Mouse (Mus musculus) testis, adult 2 months (tissue): ENCODE results near the gene Snx30. TPM values are rescaled to one million over a fixed set of nuclear protein-coding genes. Genes with fewer than 3 reads are reported as not detected.

ENCODE experiments used
- H3K27ac ChIP-seq: fragments of 200-500 bp; 2 replicates; pipeline ENCODE4 v1.5.1; 2012; ENCODE audit warnings: low read depth, low read length; ENCODE audit not compliant: control insufficient read depth, insufficient read depth
- H3K27me3 ChIP-seq: fragments of 200-500 bp; 2 replicates; pipeline ENCODE4 v1.6.1; 2012; ENCODE audit warnings: mild to moderate bottlenecking, low read length, moderate library complexity; ENCODE audit not compliant: control insufficient read depth, insufficient read depth
- H3K36me3 ChIP-seq: fragments of 200-500 bp; 2 replicates; pipeline ENCODE4 v1.6.1; 2012; ENCODE audit warnings: mild to moderate bottlenecking, low read length; ENCODE audit not compliant: control insufficient read depth, insufficient read depth
- H3K4me1 ChIP-seq: fragments of 200-500 bp; 2 replicates; pipeline ENCODE4 v1.6.1; 2012; ENCODE audit warnings: low read length; ENCODE audit not compliant: control insufficient read depth, insufficient read depth
- H3K4me3 ChIP-seq: fragments of 200-500 bp; 2 replicates; pipeline ENCODE4 v1.5.1; 2012; ENCODE audit warnings: low read depth, mild to moderate bottlenecking, low read length, moderate library complexity, mixed read lengths; ENCODE audit not compliant: control insufficient read depth
- CTCF ChIP-seq: fragments of 200-500 bp; IDR thresholded peaks from 2 replicates; pipeline ENCODE4 v1.5.1; 2012; ENCODE audit warnings: low read depth, mild to moderate bottlenecking, inconsistent platforms, low read length, moderate library complexity; ENCODE audit not compliant: control insufficient read depth, insufficient read depth, insufficient replicate concordance
- POLR2A ChIP-seq: fragments of 200-500 bp; IDR thresholded peaks from 2 replicates; pipeline ENCODE4 v1.6.1; 2012; ENCODE audit warnings: low read depth, mild to moderate bottlenecking, inconsistent platforms, low read length, moderate library complexity; ENCODE audit not compliant: control insufficient read depth
- polyA plus RNA-seq: library from polyadenylated mRNA; depleted of rRNA; stranded (reverse); fragments of >200 nt; gene quantifications from 2 replicates; pipeline ENCODE4 v1.2.3, GENCODE M21; 2012

Gene Snx30
- polyA plus RNA-seq, 1 experiment, result 0.57 TPM

GRCm38 (mm10) chr4:59844460-59845244, 39.0 kb downstream of the Snx30 start:
- TF ChIP-seq CTCF, result no peak
- no peak for TF ChIP-seq POLR2A
- H3K27me3 ChIP-seq, result no peaks in the 10 kb centered on the region
- H3K36me3 ChIP-seq, result no peaks in the 10 kb centered on the region
- no peak overlapping the region for H3K27ac ChIP-seq
- no peaks in the 10 kb centered on the region for H3K4me1 ChIP-seq
- H3K4me3 ChIP-seq, result no peak overlapping the region

GRCm38 (mm10) chr4:59845245-59845637, 39.6 kb downstream of the Snx30 start:
- Histone ChIP-seq H3K4me1 (no peaks in the 10 kb centered on the region), H3K36me3 (no peaks in the 10 kb centered on the region), H3K27ac (no peak overlapping the region), H3K27me3 (no peaks in the 10 kb centered on the region), H3K4me3 (no peak overlapping the region)
- TF ChIP-seq CTCF, result no peak
- no peak for TF ChIP-seq POLR2A

- Histone ChIP-seq H3K4me1 (no peaks in the 10 kb centered on the region), H3K27ac (no peak overlapping the region), H3K4me3 (no peak overlapping the region), H3K36me3 (no peaks in the 10 kb centered on the region), H3K27me3 (no peaks in the 10 kb centered on the region)
- TF ChIP-seq CTCF, result no peak
- TF ChIP-seq POLR2A, result no peak
Observed at GRCm38 (mm10) chr4:59847447-59847846, 41.8 kb downstream of the Snx30 start.

- H3K27ac ChIP-seq, result no peak overlapping the region
Observed at GRCm38 (mm10) chr4:59850181-59850580, 44.5 kb downstream of the Snx30 start.

GRCm38 (mm10) chr4:59850886-59851623, 45.4 kb downstream of the Snx30 start:
- Histone ChIP-seq H3K27ac (no peak overlapping the region), H3K4me3 (no peak overlapping the region), H3K4me1 (no peaks in the 10 kb centered on the region), H3K36me3 (no peaks in the 10 kb centered on the region), H3K27me3 (no peaks in the 10 kb centered on the region)
- TF ChIP-seq POLR2A (no peak), CTCF (no peak)

More at GRCm38 (mm10) chr4:59850181-59850580, 44.5 kb downstream of the Snx30 start:
- Histone ChIP-seq H3K4me1 (no peaks in the 10 kb centered on the region), H3K4me3 (no peak overlapping the region), H3K27me3 (no peaks in the 10 kb centered on the region), H3K36me3 (no peaks in the 10 kb centered on the region)
- TF ChIP-seq CTCF (peak; percentile 57; the same call in 1 of the 2 replicates), POLR2A (no peak)

- H3K36me3 ChIP-seq, result no peaks in the 10 kb centered on the region
- TF ChIP-seq CTCF, result no peak
- no peak for TF ChIP-seq POLR2A
- H3K4me1 ChIP-seq, result no peaks in the 10 kb centered on the region
- H3K4me3 ChIP-seq, result no peak overlapping the region
- no peak overlapping the region for H3K27ac ChIP-seq
- no peaks in the 10 kb centered on the region for H3K27me3 ChIP-seq
Observed at GRCm38 (mm10) chr4:59853155-59853554, 47.5 kb downstream of the Snx30 start.

GRCm38 (mm10) chr4:59859693-59860425, 54.2 kb downstream of the Snx30 start:
- Histone ChIP-seq H3K4me1 (no peaks in the 10 kb centered on the region), H3K27ac (no peak overlapping the region), H3K27me3 (no peaks in the 10 kb centered on the region), H3K36me3 (no peaks in the 10 kb centered on the region), H3K4me3 (no peak overlapping the region)
- TF ChIP-seq CTCF (no peak), POLR2A (no peak)
